Mouse (Mus musculus) hindbrain, embryonic 13.5 days (tissue): ENCODE measurements around the gene Aff3. TPM values are rescaled to one million over a fixed set of nuclear protein-coding genes. Genes with fewer than 3 reads are reported as not detected.
"Not testable (repeated sequence)": the region's sequence is repeated elsewhere in the genome, so short reads cannot be mapped to it uniquely, and the experiment has no call there.

Experiments
- ATAC-seq: fragments of 200-750 bp; cut with Nextera tagmentation; 2 replicates; pipeline ENCODE4 v1.8.0; 2017; ENCODE audit warnings: moderate TSS enrichment; ENCODE audit not compliant: low FRiP score
- H3K27ac ChIP-seq: fragments of 300-500 bp; sonication (generic); 2 replicates; pipeline ENCODE4 v1.5.1; 2015; ENCODE audit warnings: inconsistent platforms, mild to moderate bottlenecking, moderate library complexity
- H3K27me3 ChIP-seq: fragments of 300-500 bp; sonication (generic); 2 replicates; pipeline ENCODE4 v1.6.1; 2015; ENCODE audit warnings: mild to moderate bottlenecking, inconsistent platforms
- H3K36me3 ChIP-seq: fragments of 300-500 bp; sonication (generic); 2 replicates; pipeline ENCODE4 v1.6.1; 2015; ENCODE audit warnings: mild to moderate bottlenecking, inconsistent platforms
- H3K4me1 ChIP-seq: fragments of 300-500 bp; sonication (generic); replicated peaks from 2 replicates; pipeline ENCODE4 v1.6.1; 2015; ENCODE audit warnings: inconsistent platforms
- H3K4me2 ChIP-seq: fragments of 300-500 bp; sonication (generic); 2 replicates; pipeline ENCODE4 v1.6.1; 2015; ENCODE audit warnings: inconsistent platforms, mild to moderate bottlenecking, moderate library complexity
- H3K4me3 ChIP-seq: fragments of 300-500 bp; sonication (generic); 2 replicates; pipeline ENCODE4 v1.5.1; 2015; ENCODE audit warnings: mild to moderate bottlenecking, inconsistent platforms
- H3K9ac ChIP-seq: fragments of 300-500 bp; sonication (generic); 2 replicates; pipeline ENCODE4 v1.6.1; 2015; ENCODE audit warnings: mild to moderate bottlenecking, inconsistent platforms
- H3K9me3 ChIP-seq: fragments of 300-500 bp; sonication (generic); 2 replicates; pipeline ENCODE4 v1.6.1; 2016; ENCODE audit warnings: inconsistent platforms
- WGBS: fragments of 180-500 bp; shearing (Covaris S2); methylation state at CpG from one replicate; pipeline ENCODE4 v1.1.7; 2015; 5-methylcytosine and 5-hydroxymethylcytosine counted together
- polyA plus RNA-seq: library from polyadenylated mRNA; unstranded; fragments of >200 nt; fragmentation: Nextera tagmentation; extraction: Ambion mirVana; gene quantifications from 2 replicates; pipeline ENCODE4 v1.2.1, GENCODE M21; 2015

The Aff3 gene
- polyA plus RNA-seq, 1 experiment from 2014 or later: 19.0 TPM

DNA sequence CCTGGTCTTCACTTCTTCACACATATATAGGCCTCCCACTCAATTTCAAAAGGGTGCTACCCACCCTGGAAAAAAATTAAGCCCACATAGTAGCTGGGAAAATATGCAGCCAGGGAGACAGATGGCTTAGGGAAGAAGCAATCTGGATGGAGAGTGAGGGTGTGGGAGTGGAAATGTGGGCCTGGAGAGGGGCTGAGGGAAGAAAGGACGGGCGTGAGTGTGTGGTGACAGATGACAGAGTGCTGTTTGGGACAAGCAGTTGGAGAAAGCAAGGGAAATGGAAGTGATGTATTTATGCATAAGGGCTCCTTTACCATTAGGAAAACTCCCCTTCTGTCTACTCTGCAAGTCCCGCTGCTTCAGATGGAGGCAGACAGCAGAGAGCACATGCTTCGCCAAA lies 226.3 kb downstream of the Aff3 start:
- Histone ChIP-seq H3K9me3 (no peaks in the 10 kb centered on the region), H3K27me3 (no peaks in the 10 kb centered on the region), H3K4me1 (peaks cover 72% of the 10 kb centered on the region), H3K4me3 (no peak overlapping the region), H3K4me2 (peak overlapping the region; percentile 15; the same call in 1 of the 2 replicates), H3K9ac (peak overlapping the region; percentile 51), H3K27ac (peak overlapping the region; percentile 89), H3K36me3 (no peaks in the 10 kb centered on the region)
- ATAC-seq: 0 out of 2 replicates have a peak, but pooled peaks have one; percentile 6
- 17% methylated on average over 4 of the region's 4 CpGs for WGBS

DNA sequence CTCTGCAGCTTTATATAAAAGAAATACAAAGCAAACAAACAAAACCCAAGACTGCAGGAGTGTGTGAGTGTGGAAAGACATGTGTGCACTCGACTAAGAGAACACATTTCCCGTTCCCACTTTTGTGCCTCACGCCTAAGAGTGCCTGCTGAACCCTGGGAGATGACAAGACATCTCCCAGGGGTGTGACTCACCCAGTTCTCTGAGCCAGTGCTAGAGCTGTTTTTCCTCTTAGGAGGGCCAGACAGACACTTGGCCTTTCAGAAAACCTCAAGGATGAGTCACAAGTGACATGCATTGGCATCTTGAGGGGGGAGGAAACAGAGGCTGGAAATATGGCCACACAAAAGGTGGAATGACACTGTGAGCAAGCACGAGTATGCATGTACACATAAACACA lies 227.1 kb downstream of the Aff3 start:
- 65% methylated on average over 4 of the region's 4 CpGs for WGBS
- Histone ChIP-seq H3K4me3 (no peak overlapping the region), H3K9ac (no peak overlapping the region), H3K27me3 (no peaks in the 10 kb centered on the region), H3K36me3 (no peaks in the 10 kb centered on the region), H3K27ac (peak overlapping the region; percentile 89), H3K4me2 (no peak overlapping the region), H3K9me3 (no peaks in the 10 kb centered on the region), H3K4me1 (peaks cover 64% of the 10 kb centered on the region)
- ATAC-seq: no peak

DNA sequence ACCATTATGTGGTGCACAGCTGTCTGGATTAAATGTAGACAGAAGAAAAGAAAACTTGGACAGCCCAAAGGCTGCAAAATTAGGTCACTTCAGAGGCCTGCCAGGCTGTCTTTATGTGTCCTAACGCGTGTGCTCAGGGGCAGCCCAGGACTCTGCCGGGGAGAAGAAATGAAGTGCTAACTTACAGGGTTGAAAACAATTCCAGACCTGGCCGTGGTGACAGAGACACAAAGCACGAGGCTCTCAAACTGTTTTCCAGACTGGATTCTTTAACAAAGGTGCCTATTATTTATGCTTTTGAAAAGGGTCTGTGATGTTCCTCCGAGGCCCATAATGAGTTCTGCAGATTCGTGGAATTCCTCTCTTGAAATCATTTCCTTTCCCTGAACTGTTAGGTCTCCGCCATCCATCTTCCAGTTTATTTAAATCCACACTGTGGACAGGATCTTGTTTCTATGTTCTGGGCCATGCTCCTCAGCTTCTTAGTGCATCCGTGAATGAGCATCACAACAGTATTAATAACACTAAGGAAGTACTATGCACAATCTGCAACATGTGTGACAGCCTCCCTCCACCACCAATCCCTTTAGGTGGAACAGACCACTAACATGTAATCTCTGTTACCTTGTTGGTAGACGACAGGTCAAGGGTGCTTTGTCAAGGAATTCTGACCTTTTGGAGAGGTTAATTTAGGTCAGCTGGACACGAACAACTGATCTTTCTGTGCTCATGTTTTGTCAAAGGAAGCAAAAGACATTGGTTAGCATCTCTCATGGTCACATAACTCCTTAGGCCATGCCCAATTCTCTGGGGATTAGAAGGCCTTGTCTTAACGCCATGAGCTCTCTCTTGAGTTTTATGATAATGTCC lies 228.0 kb downstream of the Aff3 start:
- Histone ChIP-seq H3K4me1 (peaks cover 54% of the 10 kb centered on the region), H3K36me3 (no peaks in the 10 kb centered on the region), H3K27me3 (no peaks in the 10 kb centered on the region), H3K4me3 (no peak overlapping the region), H3K9me3 (no peaks in the 10 kb centered on the region), H3K27ac (peak overlapping the region; percentile 40), H3K4me2 (no peak overlapping the region), H3K9ac (no peak overlapping the region)
- ATAC-seq: no peak
- WGBS: 18% methylated on average over 12 of the region's 12 CpGs

DNA sequence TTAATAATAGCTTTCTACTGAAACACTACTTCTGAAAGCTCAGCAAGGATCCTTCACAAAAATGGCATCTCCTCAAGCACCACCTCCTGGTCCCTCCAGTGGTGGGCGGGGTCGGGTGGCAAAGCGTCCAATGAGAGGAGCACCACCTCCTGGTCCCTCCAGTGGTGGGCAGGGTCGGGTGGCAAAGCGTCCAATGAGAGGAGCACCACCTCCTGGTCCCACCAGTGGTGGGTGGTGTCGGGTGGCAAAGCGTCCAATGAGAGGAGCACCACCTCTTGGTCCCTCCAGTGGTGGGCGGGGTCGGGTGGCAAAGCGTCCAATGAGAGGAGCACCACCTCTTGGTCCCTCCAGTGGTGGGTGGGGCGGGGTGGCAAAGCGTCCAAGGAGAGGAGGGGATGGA lies 234.4 kb downstream of the Aff3 start:
- H3K4me1 ChIP-seq: peaks cover 30% of the 10 kb centered on the region
- H3K9me3 ChIP-seq, ATAC-seq, H3K27me3 ChIP-seq, H3K36me3 ChIP-seq, H3K9ac ChIP-seq, H3K4me3 ChIP-seq, H3K27ac ChIP-seq, H3K4me2 ChIP-seq: not testable (repeated sequence)
- WGBS: 95% methylated on average over 12 of the region's 12 CpGs

DNA sequence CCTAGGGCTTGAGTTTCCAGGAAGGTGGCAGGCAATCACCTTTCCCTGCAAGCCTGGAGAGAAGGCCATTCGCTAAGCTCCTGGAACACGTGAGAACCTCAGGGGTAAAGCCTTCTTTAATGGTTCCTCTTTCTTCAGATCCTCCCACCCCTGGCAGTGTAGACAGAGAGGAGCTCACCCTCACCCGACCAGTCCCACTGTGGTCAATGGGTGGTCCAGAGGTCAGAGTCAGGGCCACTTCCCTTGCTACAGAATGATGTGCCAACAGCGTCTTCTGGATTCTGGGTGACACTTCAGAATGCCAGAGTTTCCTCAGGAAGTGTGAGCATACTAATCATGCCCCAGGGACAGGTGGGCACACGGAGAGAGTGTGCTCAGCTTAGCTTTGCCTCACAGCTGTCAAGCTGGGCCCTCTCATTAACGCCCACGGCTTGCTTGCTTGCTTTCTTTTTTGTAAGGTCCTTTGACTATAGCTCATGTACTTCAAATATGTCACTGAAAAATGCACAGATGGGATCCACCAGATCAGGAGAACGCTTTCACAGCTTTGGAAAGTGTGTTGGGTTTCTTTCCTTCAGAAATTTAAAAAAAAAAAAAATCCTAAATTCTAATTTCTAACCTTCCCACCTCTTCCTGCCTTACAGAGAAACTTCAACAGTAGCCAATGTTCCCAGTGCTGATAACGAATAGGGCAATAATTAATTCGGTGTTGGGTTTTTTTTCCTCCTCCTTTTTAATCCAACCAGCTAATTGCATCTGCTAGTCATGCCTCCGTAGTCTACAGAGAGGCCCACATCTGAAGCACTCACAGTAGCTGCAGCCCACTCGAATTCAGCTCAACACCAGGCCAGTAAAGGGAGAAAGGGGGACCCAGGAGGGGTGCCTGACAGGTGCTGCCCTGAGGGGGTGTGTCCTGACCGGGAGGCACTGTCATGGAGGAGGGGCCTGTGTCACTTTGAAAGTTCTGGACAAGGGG lies 235.8 kb downstream of the Aff3 start:
- peak; percentile 41; the same call in 1 of the 2 replicates for ATAC-seq
- WGBS: 50% methylated on average over 13 of the region's 13 CpGs
- Histone ChIP-seq H3K9me3 (no peaks in the 10 kb centered on the region), H3K9ac (no peak overlapping the region), H3K4me2 (no peak overlapping the region), H3K36me3 (no peaks in the 10 kb centered on the region), H3K27ac (peak overlapping the region; percentile 69), H3K27me3 (no peaks in the 10 kb centered on the region), H3K4me1 (peaks cover 31% of the 10 kb centered on the region), H3K4me3 (no peak overlapping the region)

DNA sequence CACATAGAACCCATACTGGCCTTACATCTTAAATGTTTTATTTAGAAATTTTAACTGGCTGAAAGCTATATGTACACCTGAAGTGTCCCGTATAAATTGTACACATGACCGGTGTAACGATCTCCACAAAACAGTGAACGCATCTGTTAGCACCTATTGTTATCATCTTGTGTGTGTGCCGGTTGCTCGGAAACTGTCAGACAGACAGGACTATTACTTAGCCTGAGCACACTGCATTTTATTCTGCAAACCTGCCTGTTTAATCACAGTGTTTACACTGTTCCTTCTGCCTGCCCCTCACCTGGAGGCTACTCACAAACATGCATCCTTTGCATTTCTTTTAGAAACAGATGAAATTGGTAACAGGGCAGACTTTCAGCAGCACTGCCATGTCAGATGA lies 241.8 kb downstream of the Aff3 start:
- Histone ChIP-seq H3K4me1 (peaks cover 37% of the 10 kb centered on the region), H3K9me3 (no peaks in the 10 kb centered on the region), H3K27me3 (no peaks in the 10 kb centered on the region), H3K4me2 (no peak overlapping the region), H3K27ac (no peak overlapping the region), H3K9ac (no peak overlapping the region), H3K4me3 (no peak overlapping the region), H3K36me3 (no peaks in the 10 kb centered on the region; the same call in 1 of the 2 replicates)
- WGBS: 93% methylated on average over 6 of the region's 6 CpGs
- ATAC-seq: no peak

DNA sequence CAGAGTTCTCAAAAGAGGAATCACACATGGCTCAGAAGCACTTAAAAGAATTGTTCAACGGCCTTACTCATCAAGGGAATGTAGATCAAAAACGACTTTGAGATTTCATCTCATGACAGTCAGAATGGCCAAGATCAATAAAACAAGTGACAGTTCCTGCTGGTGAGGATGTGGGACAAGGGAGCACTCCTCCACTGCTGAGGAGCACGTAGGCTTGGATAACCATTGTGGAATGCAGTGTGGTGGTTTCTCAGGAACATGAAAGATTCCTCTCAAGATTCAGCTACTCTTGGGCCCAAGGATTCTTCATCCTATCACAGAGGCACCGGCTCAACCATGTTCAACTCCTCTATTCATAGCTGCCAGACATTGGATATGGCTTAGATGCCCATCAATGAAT lies 245.4 kb downstream of the Aff3 start:
- Histone ChIP-seq H3K4me2 (no peak overlapping the region), H3K36me3 (no peaks in the 10 kb centered on the region; the same call in 1 of the 2 replicates), H3K4me3 (no peak overlapping the region), H3K9me3 (no peaks in the 10 kb centered on the region), H3K27ac (peak overlapping the region; percentile 83; the same call in 1 of the 2 replicates), H3K9ac (no peak overlapping the region), H3K4me1 (peaks cover 31% of the 10 kb centered on the region), H3K27me3 (no peaks in the 10 kb centered on the region)
- 91% methylated on average over 4 of the region's 4 CpGs for WGBS
- ATAC-seq: no peak

DNA sequence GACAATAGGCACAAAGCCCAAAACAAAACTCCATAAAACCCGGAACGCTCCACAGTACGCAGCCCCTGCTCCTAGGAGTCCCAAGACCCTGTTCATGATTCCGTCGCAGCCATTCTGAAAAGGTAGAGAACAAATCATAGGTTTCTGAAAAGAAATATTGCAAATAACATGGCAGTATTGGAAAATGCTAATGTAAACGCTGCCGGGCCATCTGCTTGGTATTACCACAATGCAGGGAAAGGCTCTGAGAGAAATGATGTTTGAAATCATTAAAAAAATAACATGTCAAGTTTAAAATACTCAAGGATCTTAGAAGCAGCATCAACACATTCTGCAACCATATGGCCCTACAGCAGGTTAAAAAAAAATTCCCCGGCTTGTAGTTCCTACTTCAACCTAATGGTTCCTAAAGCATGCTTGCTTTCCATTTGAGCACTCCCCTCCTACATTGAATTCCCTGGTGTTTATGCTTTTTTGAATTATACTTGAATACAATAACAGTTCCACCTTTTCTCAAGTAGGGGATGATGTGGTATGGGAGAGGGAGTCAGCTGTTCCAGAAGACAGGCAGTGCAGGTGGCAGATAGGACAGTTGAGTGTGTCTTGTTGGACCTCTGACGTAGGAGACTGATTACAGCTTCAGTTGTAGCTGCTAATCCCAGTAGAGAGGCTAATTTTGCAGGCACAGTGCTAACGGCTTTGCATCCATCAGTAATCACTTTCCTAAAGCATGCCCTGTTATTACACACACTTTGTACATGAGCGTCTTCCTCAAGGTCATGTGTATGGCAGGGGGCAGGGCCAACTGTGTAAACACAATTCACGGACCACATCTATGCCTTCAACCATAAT lies 246.3 kb downstream of the Aff3 start:
- H3K36me3 ChIP-seq: no peaks in the 10 kb centered on the region; the same call in 1 of the 2 replicates
- H3K27me3 ChIP-seq: no peaks in the 10 kb centered on the region
- no peak overlapping the region for H3K4me3 ChIP-seq
- H3K27ac ChIP-seq: peak overlapping the region; percentile 83
- 46% methylated on average over 12 of the region's 12 CpGs for WGBS
- no peaks in the 10 kb centered on the region for H3K9me3 ChIP-seq
- peaks cover 31% of the 10 kb centered on the region for H3K4me1 ChIP-seq
- no peak overlapping the region; the same call in 1 of the 2 replicates for H3K4me2 ChIP-seq
- no peak overlapping the region for H3K9ac ChIP-seq
- peak; percentile 55; the same call in 1 of the 2 replicates for ATAC-seq

DNA sequence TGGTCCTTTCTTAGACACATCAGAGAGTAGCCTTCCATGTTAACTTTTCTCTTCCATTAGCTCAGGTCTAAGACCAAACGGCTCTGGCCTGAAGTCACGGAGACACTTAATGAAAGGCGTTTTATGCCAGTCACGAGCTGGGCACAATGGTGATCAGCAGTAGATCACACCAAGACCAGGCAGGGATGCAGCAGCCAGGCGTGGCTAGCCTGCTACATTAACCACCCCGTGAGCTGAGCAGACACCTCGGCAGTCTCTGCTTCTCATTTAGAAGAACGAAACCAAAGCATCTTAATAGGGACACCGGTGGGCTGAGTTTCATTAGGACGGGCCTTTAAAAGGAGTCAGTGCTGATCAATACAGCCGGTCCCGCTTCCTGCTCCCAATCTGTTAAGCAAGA lies 247.6 kb downstream of the Aff3 start:
- no peaks in the 10 kb centered on the region for H3K9me3 ChIP-seq
- no peak overlapping the region for H3K4me3 ChIP-seq
- no peak overlapping the region for H3K9ac ChIP-seq
- ATAC-seq: 0 out of 2 replicates have a peak, but pooled peaks have one; percentile 44
- peak overlapping the region; percentile 83 for H3K27ac ChIP-seq
- H3K4me1 ChIP-seq: peaks cover 31% of the 10 kb centered on the region
- no peaks in the 10 kb centered on the region for H3K27me3 ChIP-seq
- H3K4me2 ChIP-seq: no peak overlapping the region
- 44% methylated on average over 12 of the region's 12 CpGs for WGBS
- H3K36me3 ChIP-seq: no peaks in the 10 kb centered on the region

DNA sequence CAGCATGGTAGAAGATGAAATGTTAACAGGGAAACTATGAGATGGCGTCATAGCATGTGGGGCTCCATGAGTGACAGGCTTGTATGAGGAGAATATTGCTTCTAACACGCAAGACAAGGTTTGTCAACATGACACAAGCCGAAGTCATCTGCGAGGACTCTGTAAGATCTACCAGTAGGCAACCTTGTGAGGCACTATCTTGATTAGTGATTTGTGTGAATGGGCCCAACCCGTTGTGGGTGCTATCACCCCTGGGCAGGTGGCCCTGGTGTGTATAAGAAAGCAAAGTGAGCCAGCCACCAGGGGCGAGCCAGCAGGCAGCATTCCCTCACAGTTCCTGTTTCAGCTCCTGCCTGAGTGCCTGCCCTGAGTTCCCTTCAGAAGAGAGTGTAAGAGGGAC lies 249.2 kb downstream of the Aff3 start:
- no peak overlapping the region for H3K4me3 ChIP-seq
- peaks cover 44% of the 10 kb centered on the region for H3K4me1 ChIP-seq
- no peak overlapping the region for H3K9ac ChIP-seq
- 89% methylated on average over 6 of the region's 6 CpGs for WGBS
- ATAC-seq: no peak
- H3K36me3 ChIP-seq: no peaks in the 10 kb centered on the region
- no peak overlapping the region for H3K4me2 ChIP-seq
- H3K27me3 ChIP-seq: no peaks in the 10 kb centered on the region
- H3K9me3 ChIP-seq: no peaks in the 10 kb centered on the region
- H3K27ac ChIP-seq: no peak overlapping the region

DNA sequence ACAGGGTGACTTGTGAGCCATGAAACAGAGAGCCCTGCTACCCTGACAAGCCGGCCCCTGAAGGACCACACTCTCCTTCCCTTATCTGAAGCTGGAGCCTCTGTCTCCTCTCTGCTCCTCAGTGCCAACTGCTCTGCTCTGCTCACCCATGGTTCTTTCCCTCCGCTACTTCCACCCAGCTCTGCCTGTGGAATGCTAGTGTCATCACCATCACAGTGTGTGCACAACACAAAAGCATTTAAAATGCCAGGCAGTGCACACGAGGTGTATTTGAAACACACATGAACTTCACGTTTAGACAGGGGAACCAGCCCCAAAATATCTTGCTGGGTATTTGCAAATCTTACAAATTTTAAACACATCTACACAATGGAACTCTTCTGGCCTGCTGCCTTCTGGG lies 253.6 kb downstream of the Aff3 start:
- H3K4me1 ChIP-seq: peaks cover 25% of the 10 kb centered on the region
- H3K27me3 ChIP-seq: no peaks in the 10 kb centered on the region
- 59% methylated on average over 4 of the region's 4 CpGs for WGBS
- H3K4me3 ChIP-seq: no peak overlapping the region
- H3K9me3 ChIP-seq: no peaks in the 10 kb centered on the region
- H3K27ac ChIP-seq: peak overlapping the region; percentile 85
- H3K36me3 ChIP-seq: no peaks in the 10 kb centered on the region
- H3K9ac ChIP-seq: 0 out of 2 replicates have a peak overlapping the region, but pooled peaks have one; percentile 29
- H3K4me2 ChIP-seq: no peak overlapping the region
- peak; percentile 43; the same call in 1 of the 2 replicates for ATAC-seq
